13 mouse cellular contexts compared by ENCODE assay signal in the genomic region with DNA sequence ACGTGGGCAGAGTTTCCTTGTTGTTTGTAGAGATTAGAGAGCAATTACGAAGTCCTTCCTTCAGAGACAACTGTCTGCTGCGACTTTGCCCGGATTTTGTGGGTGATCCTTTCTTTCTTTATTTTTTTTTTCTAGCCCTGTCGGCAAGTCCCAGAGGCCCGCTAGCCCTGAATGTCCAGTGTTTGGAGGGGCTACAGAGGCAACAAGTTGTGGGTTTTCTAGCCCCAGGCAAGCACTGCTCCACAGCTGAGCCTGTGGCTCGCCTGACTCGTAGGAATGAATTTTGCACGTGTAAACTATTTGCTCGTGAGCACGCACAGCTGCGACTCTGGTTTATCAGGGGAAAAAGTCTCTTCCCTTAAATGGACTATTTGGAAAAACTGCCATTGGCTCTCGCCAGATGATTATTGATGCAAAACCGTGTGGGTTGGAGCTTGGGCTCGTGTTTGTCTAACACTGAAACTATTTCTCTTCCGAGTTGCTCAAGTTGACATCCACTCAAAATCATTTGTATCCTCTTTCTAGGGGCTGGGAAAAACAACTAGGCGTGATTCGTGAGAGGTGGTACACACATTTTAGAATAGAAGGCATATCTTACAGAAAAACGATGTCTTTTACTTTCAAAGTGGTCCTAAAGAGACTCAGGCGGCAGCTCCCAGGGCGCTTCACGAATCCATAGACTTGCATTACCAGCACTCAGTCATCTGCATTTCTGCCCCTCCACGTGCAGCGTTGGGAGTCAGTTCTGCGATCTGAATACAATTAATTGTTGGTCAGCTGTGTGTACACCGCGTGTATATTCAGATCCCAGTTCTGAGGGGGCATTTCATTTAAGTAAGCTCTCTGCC. TPM values are rescaled to one million over a fixed set of nuclear protein-coding genes. Genes with fewer than 3 reads are reported as not detected.
DNase-seq lines count a peak whose midpoint lies in the region; ATAC-seq lines count a peak whose summit lies in the region.
"Had no signal": no experiment of that assay in that cellular context is flagged by ENCODE, and none has a peak within 500 bp of the region (broad histone marks: within the 10 kb centered on the region; RNA-seq: fewer than 3 reads in every experiment).

No protein-coding gene starts in this region.

- H3K4me3 ChIP-seq in forebrain, embryonic 10.5 days: peak overlapping the region; percentile 49
- peak overlapping the region; percentile 26 for H3K4me3 ChIP-seq in hindbrain, embryonic 16.5 days (ENCODE audit: low read length)
- H3K4me3 ChIP-seq in neural tube, embryonic 12.5 days: peak overlapping the region; percentile 24

- ATAC-seq in hindbrain, embryonic 16.5 days: peak; percentile 30; the same call in 1 of the 2 replicates
- ATAC-seq in neural tube, embryonic 12.5 days (ENCODE audit: low FRiP score, low read depth): 0 out of 2 replicates have a peak, but pooled peaks have one; percentile 2

- under 1% methylated on average over 27 of the region's 27 CpGs for WGBS in forebrain, embryonic 10.5 days
- 1% methylated on average over 27 of the region's 27 CpGs for WGBS in hindbrain, embryonic 16.5 days
- under 1% methylated on average over 27 of the region's 27 CpGs for WGBS in neural tube, embryonic 12.5 days

- peak overlapping the region; percentile 85 for H3K27ac ChIP-seq in forebrain, embryonic 10.5 days
- peak overlapping the region; percentile 71 for H3K27ac ChIP-seq in hindbrain, embryonic 16.5 days (ENCODE audit: low read depth, low read length)
- H3K27ac ChIP-seq in neural tube, embryonic 12.5 days: 0 out of 2 replicates have a peak overlapping the region, but pooled peaks have one; percentile 62

- H3K36me3 ChIP-seq in forebrain, embryonic 10.5 days (replicated peaks): no peaks in the 10 kb centered on the region
- no peaks in the 10 kb centered on the region for H3K36me3 ChIP-seq in hindbrain, embryonic 16.5 days (ENCODE audit: control insufficient read depth, insufficient read depth, low read length)
- H3K36me3 ChIP-seq in neural tube, embryonic 12.5 days: no peaks in the 10 kb centered on the region
- H3K36me3 ChIP-seq: G1E had no signal

- peak overlapping the region; percentile 51 for H3K9ac ChIP-seq in hindbrain, embryonic 16.5 days (ENCODE audit: low read depth, low read length)
- H3K9ac ChIP-seq in neural tube, embryonic 12.5 days: peak overlapping the region; percentile 55

- DNase-seq in cerebellum, postnatal 10 days: peak; percentile 64 to 71
- peak; percentile 39 for DNase-seq in forebrain, embryonic 10.5 days (ENCODE audit: extremely low spot score, low spot score)
- no peak for DNase-seq in liver
- no peak for DNase-seq in ovary, postnatal 10 days (ENCODE audit: low spot score)
- DNase-seq in layer of hippocampus, postnatal 25 days (ENCODE audit: extremely low spot score in 1 of 2, low spot score in 1 of 2): no peak
- DNase-seq: kidney, postnatal 36 days; lung, adult 2 months; right cerebral cortex, postnatal 14 days had no signal

- peaks cover 4% of the 10 kb centered on the region for H3K9me3 ChIP-seq in forebrain, embryonic 10.5 days
- H3K9me3 ChIP-seq in hindbrain, embryonic 16.5 days (ENCODE audit: control insufficient read depth, low read length): no peaks in the 10 kb centered on the region
- no peaks in the 10 kb centered on the region for H3K9me3 ChIP-seq in neural tube, embryonic 12.5 days

- peak overlapping the region; percentile 48 for H3K4me2 ChIP-seq in hindbrain, embryonic 16.5 days (ENCODE audit: low read length)
- H3K4me2 ChIP-seq in neural tube, embryonic 12.5 days (replicated peaks): peak overlapping the region; percentile 53

- peaks cover 100% of the 10 kb centered on the region for H3K27me3 ChIP-seq in forebrain, embryonic 10.5 days (ENCODE audit: poor library complexity, severe bottlenecking)
- peaks cover 39% of the 10 kb centered on the region for H3K27me3 ChIP-seq in hindbrain, embryonic 16.5 days (replicated peaks; ENCODE audit: control insufficient read depth, insufficient read depth, low read length)
- peaks cover 77% of the 10 kb centered on the region for H3K27me3 ChIP-seq in neural tube, embryonic 12.5 days (replicated peaks)

- peaks cover 58% of the 10 kb centered on the region for H3K4me1 ChIP-seq in forebrain, embryonic 10.5 days
- no peaks in the 10 kb centered on the region for H3K4me1 ChIP-seq in hindbrain, embryonic 16.5 days (ENCODE audit: control insufficient read depth, insufficient read depth, low read depth, low read length)
- H3K4me1 ChIP-seq in neural tube, embryonic 12.5 days: 0 out of 2 replicates have a peak, but pooled peaks cover 6% of the 10 kb centered on the region

RNA-seq across cellular contexts. Expression of a gene that starts 39.5 kb away (rescaled TPM):
- 6.2 and 8.9 TPM in 2 replicates for polyA plus RNA-seq in forebrain, embryonic 10.5 days (2016; fragmentation: Nextera tagmentation; extraction: Ambion mirVana)
- 11.4 and 14.6 TPM in 2 replicates for polyA plus RNA-seq in hindbrain, embryonic 16.5 days (2015; fragmentation: Nextera tagmentation; extraction: Ambion mirVana)
- polyA plus RNA-seq in neural tube, embryonic 12.5 days (2016; fragmentation: Nextera tagmentation; extraction: Ambion mirVana): 19.0 and 19.9 TPM in 2 replicates
- 10 to 100 TPM; 10.1 to 13.2 TPM for total RNA-seq in layer of hippocampus, postnatal 25 days (2021)
- total RNA-seq: hematopoietic stem cell, adult 5-6 weeks had no signal
- polyA plus RNA-seq: G1E had no signal

RNA-seq across cellular contexts. Expression of a gene that starts 42.9 kb away (rescaled TPM):
- polyA plus RNA-seq in forebrain, embryonic 10.5 days (2016; fragmentation: Nextera tagmentation; extraction: Ambion mirVana): 24.8 and 41.8 TPM in 2 replicates
- 62.4 and 67.4 TPM in 2 replicates for polyA plus RNA-seq in hindbrain, embryonic 16.5 days (2015; fragmentation: Nextera tagmentation; extraction: Ambion mirVana)
- 62.8 and 66.6 TPM in 2 replicates for polyA plus RNA-seq in neural tube, embryonic 12.5 days (2016; fragmentation: Nextera tagmentation; extraction: Ambion mirVana)
- total RNA-seq in layer of hippocampus, postnatal 25 days (2021): 1 to 10 TPM; 2.0 to 2.1 TPM
- total RNA-seq: heart, adult 8-10 months; hematopoietic stem cell, adult 5-6 weeks had no signal
- polyA plus RNA-seq: G1E; lung, adult 2 months had no signal

Comparison
In these comparisons a context has a peak if more than half of its experiments do, and no peak if none do; other contexts are left out.
1. DNase-seq: peak in cerebellum, postnatal 10 days (2 of 2) and forebrain, embryonic 10.5 days (single experiment); none in liver (single experiment), ovary, postnatal 10 days (single experiment) and layer of hippocampus, postnatal 25 days (0 of 2).
2. Peak in every context shown above with its lines, with median percentiles within 50 percentile points of each other: H3K27ac ChIP-seq and H3K4me3 ChIP-seq.